Mouse (Mus musculus) thymus, postnatal 14 days (tissue): ENCODE results near the gene Dnajc15.

Experiments used
- DNase-seq: peaks from one replicate; pipeline ENCODE4 v3.0.0; 2021

Gene Dnajc15

DNA sequence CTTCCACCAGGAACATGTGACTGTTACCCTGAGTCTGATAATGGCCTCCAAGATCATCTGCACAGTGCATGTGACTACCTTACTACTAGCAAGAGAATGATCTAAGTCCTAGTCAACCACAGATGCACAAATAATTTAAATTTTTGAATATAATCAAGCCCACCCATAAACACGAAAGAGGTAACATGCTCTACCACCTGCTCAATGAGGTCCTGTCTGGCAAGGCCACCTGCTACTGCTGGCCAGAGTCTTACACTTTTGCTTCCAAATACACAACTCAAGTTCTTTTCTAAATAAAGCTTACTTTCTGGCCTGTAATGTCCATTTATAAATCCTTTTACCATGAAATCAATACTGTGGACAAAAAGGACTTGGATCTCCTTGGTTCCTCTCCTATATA, 15.0 kb downstream of the Dnajc15 start:
- no peak for DNase-seq

DNA sequence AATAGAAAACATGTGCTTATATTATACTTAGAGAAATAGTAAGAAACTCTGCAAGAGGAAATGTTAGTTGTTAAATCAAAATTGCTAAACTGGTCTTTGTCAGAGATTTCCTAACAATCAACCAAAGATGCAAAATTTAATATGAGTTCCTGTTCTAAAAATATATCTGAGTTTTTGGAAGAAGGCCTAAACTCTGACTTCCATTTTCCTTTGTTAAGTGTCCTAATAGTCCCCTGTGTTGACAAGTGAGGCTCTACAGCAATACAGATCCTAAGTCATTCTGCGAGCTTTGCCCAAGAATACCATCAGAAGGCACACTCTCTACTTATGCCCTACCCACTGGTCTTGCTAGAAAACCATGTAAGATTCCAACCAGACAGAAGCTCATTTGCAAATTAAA, 21.0 kb downstream of the Dnajc15 start:
- no peak for DNase-seq

DNA sequence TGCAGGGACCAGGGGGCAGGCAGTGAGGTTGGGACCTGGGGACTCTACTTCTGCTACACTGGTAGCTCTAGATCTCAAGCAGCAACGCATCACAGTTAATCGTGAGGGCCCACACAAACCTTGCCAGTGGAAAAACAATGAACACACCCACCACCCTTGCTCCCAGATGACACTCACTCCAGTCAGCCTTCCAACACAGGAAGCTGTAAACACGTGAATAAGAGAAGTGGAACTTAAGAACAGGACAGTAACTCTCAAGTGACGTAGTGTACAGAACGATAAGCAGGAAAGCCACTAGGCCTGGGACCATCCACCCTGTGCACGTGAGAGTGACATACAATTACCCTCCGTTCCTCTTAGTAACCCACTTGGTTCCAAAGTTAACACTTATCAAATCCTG, 25.1 kb downstream of the Dnajc15 start:
- DNase-seq: no peak

DNA sequence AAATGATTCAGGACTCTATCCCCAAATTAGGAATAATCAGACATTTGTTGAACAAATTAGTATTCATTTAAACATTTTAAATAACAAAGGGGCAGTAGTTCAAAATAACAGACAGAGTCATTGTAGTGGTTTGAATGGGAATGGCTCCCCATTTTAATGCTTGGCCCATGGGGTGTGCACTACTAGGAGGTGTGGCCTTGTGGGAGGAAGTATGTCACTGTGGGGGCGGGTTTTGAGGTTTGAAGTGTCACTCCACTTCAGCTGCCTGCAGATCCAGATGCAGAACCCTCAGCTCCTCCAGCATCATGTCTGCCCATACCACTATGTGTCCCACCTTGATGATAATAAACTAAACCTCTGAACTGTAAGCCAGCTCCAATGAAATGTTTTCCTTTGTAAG, 26.6 kb downstream of the Dnajc15 start:
- peak; percentile 18 for DNase-seq

DNA sequence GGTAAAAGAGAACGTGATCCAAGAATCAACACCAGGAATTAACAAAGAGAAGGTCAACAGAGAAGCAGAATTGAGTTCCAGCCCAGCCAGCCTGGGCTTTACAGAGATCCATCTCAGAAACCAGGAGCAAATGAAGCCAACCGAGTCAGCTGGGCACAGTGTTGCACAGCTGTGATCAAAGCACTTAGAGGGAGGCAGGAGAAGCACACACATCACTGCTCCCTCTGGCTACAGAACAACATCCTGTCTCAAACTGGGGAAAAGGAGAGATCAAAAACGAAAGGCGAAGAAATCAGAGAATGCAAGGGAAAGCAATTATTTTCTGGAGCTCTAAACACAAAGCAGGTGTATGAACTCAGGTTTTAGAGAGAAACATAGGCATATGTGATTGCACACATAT, 28.7 kb downstream of the Dnajc15 start:
- DNase-seq: peak; percentile 26

DNA sequence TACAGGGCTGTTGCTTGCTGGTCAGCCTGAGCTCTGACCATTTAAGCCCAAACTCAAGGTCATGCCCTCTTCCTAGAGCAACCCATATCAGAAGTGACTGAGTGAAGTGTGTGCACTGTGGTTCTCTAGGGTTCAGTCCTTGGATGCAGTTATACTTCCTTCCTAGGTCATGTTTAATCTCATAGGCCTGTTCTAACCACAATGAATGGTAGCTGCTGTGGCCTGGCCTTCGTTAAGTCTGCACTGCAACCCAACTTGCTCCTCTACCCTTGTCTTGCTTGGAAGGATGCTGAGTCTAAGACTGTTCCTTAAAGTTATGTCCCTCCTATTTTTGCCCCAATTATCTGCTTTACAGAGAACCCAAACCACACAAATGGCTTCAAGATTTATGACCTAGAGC, 29.4 kb downstream of the Dnajc15 start:
- no peak for DNase-seq

DNA sequence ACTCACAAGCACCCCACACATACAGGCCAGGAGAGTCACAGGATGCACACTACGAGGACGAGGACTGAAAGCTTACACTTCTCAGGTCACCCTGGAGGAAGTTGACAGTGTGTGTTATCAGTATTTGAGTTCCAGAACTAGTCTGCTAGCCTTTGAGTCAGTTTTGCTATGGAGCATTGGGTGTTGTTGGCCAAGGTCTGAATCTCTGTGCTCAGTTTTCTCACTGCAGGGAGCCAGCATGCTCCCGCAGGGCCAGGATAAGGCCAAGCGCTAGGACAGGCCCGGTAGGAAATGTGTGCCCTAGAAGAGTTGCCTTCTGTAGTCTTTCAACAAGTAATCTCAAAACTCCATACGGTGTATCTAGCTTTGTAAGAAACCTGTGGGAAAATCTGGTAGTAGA, 34.4 kb downstream of the Dnajc15 start:
- no peak for DNase-seq

DNA sequence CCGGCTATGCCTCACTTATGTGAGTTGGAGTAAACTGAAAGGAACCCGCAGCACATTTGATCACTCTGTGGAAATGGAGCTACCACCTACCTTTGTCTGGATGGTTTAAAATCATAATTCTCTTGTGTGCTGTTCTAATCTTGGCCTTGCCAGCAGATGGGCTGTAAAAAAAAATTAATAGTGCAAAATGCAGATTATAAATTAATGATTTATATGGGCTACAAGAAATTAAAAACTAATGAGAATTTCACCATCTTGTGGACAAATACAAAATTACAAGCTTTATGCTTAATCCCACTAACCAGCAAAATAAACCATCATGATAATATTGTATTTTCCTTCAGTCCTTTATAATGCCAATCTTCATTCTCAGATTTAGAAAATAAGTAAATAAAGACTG, 34.8 kb downstream of the Dnajc15 start:
- no peak for DNase-seq

DNA sequence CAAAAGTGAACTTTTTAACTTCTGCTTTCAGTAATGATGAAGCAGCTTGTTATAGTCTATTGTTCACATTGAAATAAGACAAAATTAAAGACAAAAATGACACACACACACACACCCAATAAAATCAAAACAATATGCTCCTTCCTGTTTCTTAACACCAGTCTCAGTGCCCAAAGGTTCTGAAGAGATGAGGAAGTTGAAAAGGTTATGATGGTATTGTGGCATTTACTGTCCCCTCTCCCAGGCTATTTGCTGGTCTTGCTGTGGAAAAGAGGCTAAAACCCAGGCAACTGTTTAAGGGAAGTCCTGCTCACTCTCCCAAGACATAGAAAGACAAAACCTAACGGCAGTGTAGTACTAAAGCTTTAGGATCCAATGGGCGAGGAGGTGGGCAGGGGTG, 38.1 kb downstream of the Dnajc15 start:
- no peak for DNase-seq

DNA sequence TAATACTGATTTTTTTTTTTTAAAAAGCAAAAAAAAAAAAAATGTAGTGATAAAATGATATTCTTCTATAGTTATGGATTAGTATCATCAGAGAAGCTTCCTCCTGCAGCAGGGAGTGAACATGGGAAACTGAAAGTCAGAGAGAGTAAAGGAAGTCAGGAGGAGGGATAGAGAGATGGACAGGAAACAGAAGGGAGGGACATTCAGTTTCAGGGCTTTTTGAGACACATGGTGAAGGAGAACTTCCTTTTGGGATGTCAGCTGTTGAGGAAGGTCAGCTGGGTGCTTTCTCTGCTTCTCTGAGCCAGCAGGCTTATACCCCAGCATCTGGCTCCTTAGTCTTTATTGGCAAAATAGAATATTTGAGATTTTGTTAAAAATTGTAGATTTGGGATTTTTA, 42.6 kb downstream of the Dnajc15 start:
- DNase-seq: no peak

DNA sequence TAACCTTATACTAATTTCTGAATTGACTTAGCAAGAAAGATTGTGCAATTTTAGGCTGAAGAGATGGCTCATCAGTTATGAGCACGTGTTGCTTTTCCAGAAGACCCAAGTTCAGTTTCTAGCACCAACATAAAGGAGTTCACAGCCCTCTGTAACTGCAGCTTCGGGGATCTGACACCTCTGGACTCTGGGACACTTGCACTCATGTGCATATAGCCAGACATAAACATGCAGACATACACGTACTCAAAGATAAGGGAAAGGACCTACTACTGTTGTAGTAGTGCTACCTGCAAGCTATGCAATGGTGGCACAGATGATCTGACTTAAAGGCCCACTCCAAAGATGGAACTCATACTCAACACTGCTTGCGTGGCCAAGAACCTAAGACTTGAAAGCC, 43.0 kb downstream of the Dnajc15 start:
- no peak for DNase-seq

DNA sequence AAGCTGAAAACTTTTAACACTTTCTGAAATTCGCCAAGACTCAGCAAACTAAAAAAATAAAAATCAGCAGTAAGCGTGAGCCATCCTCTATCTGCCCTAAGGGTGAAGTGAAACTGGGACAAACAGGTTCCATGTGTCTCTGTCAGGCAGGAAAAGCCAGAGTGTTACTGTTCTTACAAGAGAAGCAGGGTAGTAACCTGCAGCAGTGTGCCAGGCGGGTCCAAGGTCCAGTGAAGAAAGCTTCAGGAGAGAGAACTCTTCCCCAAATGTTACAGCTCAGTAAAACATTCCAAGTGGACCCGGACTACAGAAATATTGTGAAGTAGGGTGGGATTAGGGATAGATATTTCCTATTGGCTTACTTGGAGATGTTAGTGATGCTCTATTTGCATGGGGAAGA, 45.3 kb downstream of the Dnajc15 start:
- DNase-seq: no peak

DNA sequence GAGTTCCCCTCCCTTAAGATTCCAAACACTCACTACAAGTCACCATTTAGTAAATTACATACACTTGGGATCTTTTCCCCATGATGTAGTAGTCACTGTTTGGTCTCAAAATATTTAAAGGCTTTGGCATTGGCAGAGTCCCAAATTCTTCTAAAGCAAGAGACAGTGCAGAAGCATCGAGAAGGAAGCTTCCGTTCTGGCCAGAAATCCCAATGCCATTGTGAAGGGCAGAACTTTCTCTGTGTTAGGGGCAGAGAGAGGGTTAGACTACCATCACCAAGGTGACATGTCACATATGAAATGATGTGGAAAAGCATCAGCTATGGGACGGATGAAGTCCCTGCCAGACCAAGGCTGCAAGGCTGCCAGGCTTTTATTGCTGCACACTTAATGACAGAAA, 49.0 kb downstream of the Dnajc15 start:
- no peak for DNase-seq

DNA sequence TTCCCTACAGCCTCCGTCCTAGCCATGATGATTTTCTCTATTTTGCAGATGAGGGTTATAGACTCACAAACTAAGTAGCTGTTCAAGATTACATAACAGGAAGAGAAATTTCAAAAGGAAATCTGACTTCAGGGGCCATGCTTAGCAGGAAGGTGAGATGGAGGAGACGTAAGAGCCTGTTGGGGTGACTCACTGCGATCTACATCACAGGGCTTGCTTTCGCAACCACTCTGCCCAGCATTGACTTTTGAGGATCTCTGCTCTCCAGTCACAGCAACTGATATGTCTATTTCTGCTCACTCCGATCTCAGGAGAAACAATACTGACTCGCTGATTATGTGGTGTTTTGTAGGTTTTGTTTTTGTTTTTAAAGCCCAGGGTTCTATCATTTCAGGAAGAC, 49.8 kb downstream of the Dnajc15 start:
- DNase-seq: no peak

DNA sequence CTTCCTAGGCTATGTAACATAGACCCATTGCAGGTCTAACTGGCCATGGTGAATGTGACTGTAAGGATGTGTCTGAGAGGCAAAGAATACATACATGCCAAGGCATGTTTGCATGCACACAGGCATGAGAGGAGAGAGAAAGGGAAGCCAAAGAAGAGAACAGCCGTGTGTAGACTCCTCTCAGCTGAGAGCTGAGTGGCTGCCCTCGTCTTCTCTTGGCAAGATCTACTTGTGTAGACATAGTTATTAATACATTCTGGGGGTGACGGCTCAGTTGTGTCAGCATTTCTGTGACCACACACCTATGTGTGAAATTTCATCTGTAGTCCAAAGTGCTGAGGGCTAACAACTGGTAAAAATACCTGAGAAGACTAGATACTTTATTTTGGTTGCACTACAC, 55.1 kb downstream of the Dnajc15 start:
- no peak for DNase-seq

DNA sequence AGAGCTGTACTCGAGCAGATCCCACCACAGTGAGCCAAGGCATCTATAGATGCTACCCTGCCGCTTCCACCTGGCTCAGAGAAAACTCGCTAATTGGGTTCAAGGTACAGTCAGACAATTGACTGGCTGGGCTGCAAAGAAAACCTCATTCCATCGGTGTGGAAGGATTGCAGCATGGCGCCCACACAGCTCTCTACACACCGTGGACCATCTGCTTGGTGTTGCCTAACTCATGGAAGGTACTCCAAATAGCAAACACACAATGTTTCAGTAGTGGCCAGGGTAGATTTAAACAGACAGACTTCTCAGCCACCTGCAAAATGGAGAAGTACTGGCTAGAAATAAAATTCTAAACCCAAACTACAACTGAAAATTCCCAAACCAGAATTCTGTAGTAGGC, 57.4 kb downstream of the Dnajc15 start:
- no peak for DNase-seq

DNA sequence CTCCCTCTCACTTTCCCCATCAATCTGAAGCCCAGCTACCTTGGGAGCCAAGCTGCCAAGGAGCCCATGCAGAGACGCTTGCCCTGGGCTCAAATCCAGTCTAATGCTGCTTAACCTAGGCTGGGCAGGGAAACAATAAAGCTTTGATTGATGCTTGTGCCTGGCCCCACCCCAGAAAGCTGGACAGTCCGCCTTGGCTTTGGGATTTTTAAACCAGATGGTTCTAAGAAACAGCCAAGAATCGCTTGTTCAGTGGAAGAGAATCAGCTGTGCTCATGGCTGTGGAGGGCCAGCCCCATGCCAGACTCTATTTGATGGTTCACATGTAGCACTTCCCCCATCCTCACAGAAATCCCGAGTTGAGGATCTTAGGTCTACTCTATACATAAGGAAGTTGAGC, 60.0 kb downstream of the Dnajc15 start:
- DNase-seq: no peak

DNA sequence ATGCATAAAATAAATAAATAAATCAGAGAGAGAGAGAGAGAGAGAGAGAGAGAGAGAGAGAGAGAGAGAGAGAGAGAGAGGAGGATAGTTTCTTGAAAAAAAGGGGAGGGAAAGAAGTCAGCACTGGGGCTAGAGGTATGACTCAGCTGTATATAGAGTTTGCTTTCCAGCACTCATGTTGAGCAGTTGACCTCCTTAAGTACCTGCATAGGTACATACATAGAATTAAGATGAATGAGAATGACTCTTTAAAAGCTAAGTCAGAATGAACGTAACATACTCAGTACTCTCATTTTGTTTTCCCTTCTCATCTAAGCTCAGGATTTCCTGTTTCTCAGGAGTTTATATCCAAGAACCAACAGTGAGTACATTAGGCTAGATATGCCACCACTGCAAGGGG, 62.0 kb downstream of the Dnajc15 start:
- DNase-seq: no peak

DNA sequence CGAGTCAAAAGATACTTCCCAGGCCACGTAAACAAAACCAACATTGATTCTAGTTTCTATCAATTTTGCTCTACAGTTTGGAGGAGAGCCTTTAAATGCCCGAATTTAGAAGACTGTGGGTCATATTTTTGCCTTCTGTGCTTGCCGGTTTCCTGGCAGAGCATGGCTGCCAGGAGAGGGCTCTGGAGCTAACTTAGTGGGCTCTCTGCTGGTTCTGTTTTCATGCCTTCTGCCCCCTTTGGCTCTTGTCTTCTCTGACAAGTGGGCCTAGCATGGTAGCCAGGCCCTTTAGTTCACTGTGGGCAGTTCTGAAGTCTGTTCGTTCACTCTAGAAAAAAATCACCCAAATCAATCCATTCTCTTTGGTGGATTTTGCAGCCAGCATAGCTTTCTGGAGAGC, 63.5 kb downstream of the Dnajc15 start:
- no peak for DNase-seq

DNA sequence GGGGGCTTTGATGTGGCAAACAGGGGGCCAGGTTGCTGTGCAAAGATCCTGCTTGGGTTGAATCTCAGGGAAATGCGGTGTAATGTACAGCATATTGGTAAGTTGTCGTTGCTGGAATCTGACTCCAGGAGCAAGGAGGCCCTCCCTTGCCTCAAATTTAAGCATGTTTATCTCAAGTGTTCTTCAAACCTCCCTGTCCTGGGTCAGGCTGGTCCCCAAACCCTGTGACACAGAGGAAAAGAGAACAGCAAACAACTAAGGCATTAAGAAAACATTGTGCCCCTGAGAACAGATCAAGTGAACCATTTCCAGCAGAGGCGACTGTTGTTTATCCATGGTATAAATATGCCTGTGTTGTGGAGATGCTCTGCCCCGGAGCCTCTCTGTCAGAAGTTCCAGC, 67.1 kb downstream of the Dnajc15 start:
- DNase-seq: no peak

DNA sequence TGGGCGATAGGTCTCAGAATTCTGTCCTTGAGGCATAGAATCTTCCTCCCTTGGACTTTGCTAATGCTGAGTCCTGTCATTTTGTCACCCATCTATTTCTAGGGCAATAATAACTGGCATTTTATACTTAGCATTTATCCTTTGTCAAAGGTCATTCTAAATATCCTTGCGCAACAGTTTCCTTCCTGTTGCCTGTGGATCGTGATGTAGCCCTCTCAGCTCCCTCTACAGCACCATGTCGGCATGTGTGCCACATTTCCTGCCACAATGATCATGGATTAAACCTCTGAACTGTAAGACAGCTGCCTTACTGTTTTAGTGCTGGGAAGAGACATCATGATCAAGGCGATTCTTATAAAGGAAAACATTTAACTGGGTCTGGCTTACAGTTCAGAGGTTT, 68.6 kb downstream of the Dnajc15 start:
- no peak for DNase-seq

DNA sequence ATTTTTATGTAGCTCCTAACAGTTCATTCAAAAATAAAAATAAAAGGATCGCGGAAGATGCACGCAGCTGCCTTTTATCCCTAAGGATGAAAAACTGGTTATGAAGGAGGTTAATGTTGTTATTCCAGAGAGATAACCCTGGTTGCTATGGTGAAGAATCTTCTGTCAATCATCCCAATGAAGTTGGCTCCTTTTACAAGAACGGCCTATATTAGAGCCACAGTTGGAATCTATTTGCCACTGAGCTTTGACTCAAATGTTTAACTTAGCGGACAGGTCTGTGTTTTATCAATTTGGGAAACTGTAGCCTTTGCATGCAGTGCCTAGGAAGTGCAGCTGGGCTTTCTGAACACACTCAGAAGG, 72.7 kb downstream of the Dnajc15 start:
- DNase-seq: no peak

DNA sequence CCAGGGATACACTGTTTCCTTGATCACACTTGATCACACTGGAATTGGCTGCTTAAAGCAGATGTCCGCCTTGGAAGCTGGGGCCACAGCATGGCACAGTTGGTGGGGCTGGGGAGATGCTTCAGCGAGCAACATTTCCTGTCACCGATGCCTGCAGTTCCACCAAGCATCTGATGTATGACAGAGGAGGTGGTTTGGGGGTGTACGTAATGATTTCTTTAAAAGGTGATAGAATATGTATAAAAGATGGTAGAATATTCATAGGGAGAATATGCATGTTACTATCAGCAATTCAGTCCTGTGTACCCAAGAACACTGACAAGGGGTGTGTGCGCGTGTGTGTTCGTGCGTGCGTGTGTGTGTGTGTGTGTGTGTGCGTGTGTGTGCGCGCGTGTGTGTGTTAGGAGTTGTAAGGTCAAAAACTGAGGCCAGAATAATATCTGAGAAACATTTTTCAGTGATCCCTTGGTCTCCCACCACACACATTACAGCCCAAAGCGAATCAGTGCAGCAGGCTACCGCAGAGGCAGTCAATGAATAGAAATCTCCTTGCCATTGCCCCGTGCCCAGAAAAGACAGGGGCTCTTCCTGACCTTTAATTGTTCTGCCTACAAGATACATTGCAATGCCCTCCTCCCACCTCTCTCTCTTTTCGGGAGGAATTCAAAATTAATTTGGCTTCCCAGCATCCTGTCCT, 73.2 kb downstream of the Dnajc15 start:
- no peak for DNase-seq

DNA sequence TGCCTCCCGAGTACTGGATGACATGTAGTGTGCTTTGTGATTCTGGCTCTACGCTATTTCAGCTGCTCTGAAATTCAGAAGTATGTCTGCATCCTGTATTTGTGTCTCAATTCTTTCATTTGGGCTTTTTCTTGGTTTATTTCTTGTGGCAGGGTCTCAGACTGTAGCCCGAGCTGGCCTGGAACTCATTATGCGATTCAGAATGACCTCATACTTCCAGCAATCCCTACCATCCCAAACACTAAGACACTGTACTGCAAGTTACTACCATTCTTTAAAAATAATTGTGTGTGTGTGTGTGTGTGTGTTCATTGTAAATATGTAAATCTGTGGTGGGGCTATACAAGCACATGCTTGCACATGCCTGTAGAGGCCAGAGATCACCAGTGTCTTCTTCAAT, 78.4 kb downstream of the Dnajc15 start:
- no peak for DNase-seq

DNA sequence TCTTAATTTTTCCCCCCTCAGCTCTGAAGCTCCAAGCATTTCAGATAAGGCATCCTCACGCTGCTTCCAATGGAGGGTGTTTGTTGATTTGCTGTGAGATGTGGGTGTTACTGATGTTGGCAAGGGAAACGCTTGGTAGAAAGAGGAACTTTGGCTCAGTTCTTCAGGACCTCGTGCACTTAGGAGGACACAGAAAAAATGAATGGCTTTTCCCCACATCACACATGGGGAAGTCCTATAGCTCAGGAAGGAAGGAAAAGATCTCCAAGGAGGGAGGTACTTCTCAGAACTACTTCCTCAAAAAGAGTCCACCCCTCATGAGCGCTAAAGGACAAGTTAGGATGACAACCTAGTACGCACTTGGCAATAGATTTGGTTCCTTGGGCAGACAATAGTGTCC, 79.7 kb downstream of the Dnajc15 start:
- no peak for DNase-seq
